Mouse (Mus musculus) fibroblast of lung, adult 2 months (primary cell): ENCODE results near the gene Arhgef10l.
A peak's percentile ranks its signal among the peaks of the same experiment; 100 is the strongest.
"Not testable (repeated sequence)": the region's sequence is repeated elsewhere in the genome, so short reads cannot be mapped to it uniquely, and the experiment has no call there.

Experiments used
- DNase-seq: peaks from one replicate; pipeline ENCODE4 v3.0.0-alpha.2; 2011; ENCODE audit warnings: low read depth

Arhgef10l gene

GRCm38 (mm10) chr4:140569394-140569793 is 96.4 kb downstream of the Arhgef10l start:
- no peak for DNase-seq

GRCm38 (mm10) chr4:140567911-140568480 is 97.8 kb downstream of the Arhgef10l start:
- no peak for DNase-seq

GRCm38 (mm10) chr4:140566785-140567184 is 99.0 kb downstream of the Arhgef10l start:
- no peak for DNase-seq

- not testable (repeated sequence) for DNase-seq
These were observed 101.4 kb downstream of the Arhgef10l start for GRCm38 (mm10) chr4:140564459-140564858.

- DNase-seq, result peak; percentile 29
These were observed 103.2 kb downstream of the Arhgef10l start for GRCm38 (mm10) chr4:140562461-140563178.

GRCm38 (mm10) chr4:140561744-140562143 is 104.1 kb downstream of the Arhgef10l start:
- no peak for DNase-seq

- DNase-seq, result no peak
These were observed 106.0 kb downstream of the Arhgef10l start for GRCm38 (mm10) chr4:140559862-140560261.

GRCm38 (mm10) chr4:140558193-140558592 is 107.6 kb downstream of the Arhgef10l start:
- no peak for DNase-seq

- no peak for DNase-seq
These were observed 109.3 kb downstream of the Arhgef10l start for GRCm38 (mm10) chr4:140556561-140556960.

- no peak for DNase-seq
These were observed 110.5 kb downstream of the Arhgef10l start for GRCm38 (mm10) chr4:140555273-140555672.

- DNase-seq, result no peak
These were observed 111.3 kb downstream of the Arhgef10l start for GRCm38 (mm10) chr4:140554552-140554951.

GRCm38 (mm10) chr4:140551766-140552165 is 114.0 kb downstream of the Arhgef10l start:
- no peak for DNase-seq

- DNase-seq, result no peak
These were observed 115.1 kb downstream of the Arhgef10l start for GRCm38 (mm10) chr4:140550670-140551069.

GRCm38 (mm10) chr4:140549975-140550374 is 115.8 kb downstream of the Arhgef10l start:
- DNase-seq, result peak; percentile 11

- no peak for DNase-seq
These were observed 118.3 kb downstream of the Arhgef10l start for GRCm38 (mm10) chr4:140547488-140547887.

- DNase-seq, result no peak
These were observed 126.7 kb downstream of the Arhgef10l start for GRCm38 (mm10) chr4:140539125-140539524.

- peak; percentile 15 for DNase-seq
These were observed 128.2 kb downstream of the Arhgef10l start for GRCm38 (mm10) chr4:140537561-140538021.

GRCm38 (mm10) chr4:140535323-140535722 is 130.5 kb downstream of the Arhgef10l start:
- no peak for DNase-seq

- no peak for DNase-seq
These were observed 133.5 kb downstream of the Arhgef10l start for GRCm38 (mm10) chr4:140532270-140532669.

- no peak for DNase-seq
These were observed 134.8 kb downstream of the Arhgef10l start for GRCm38 (mm10) chr4:140531024-140531423.

- no peak for DNase-seq
These were observed 136.1 kb downstream of the Arhgef10l start for GRCm38 (mm10) chr4:140529735-140530134.

GRCm38 (mm10) chr4:140528443-140528842 is 137.4 kb downstream of the Arhgef10l start:
- no peak for DNase-seq

GRCm38 (mm10) chr4:140525674-140526177 is 140.1 kb downstream of the Arhgef10l start:
- no peak for DNase-seq
